Mouse (Mus musculus) kidney, embryonic 15.5 days (tissue): ENCODE data around the gene Igfals. TPM values are rescaled to one million over a fixed set of nuclear protein-coding genes. Genes with fewer than 3 reads are reported as not detected.

ENCODE experiments used
- ATAC-seq: fragments of 200-750 bp; cut with Nextera tagmentation; replicated peaks from 2 replicates; pipeline ENCODE4 v1.8.0; 2017; ENCODE audit warnings: moderate TSS enrichment; ENCODE audit not compliant: low FRiP score
- H3K27ac ChIP-seq: fragments of 300-500 bp; sonication (generic); 2 replicates; pipeline ENCODE4 v1.5.1; 2015; ENCODE audit warnings: mild to moderate bottlenecking, inconsistent platforms
- H3K27me3 ChIP-seq: fragments of 300-500 bp; sonication (generic); 2 replicates; pipeline ENCODE4 v1.6.1; 2015; ENCODE audit warnings: inconsistent platforms
- H3K36me3 ChIP-seq: fragments of 300-500 bp; sonication (generic); 2 replicates; pipeline ENCODE4 v1.6.1; 2015; ENCODE audit warnings: inconsistent platforms
- H3K4me1 ChIP-seq: fragments of 300-500 bp; sonication (generic); 2 replicates; pipeline ENCODE4 v1.6.1; 2015; ENCODE audit warnings: inconsistent platforms
- H3K4me2 ChIP-seq: fragments of 300-500 bp; sonication (generic); 2 replicates; pipeline ENCODE4 v1.6.1; 2015; ENCODE audit warnings: moderate library complexity, mild to moderate bottlenecking, inconsistent platforms
- H3K4me3 ChIP-seq: fragments of 300-500 bp; sonication (generic); replicated peaks from 2 replicates; pipeline ENCODE4 v1.5.1; 2015; ENCODE audit warnings: mild to moderate bottlenecking, inconsistent platforms
- H3K9ac ChIP-seq: fragments of 300-500 bp; sonication (generic); 2 replicates; pipeline ENCODE4 v1.6.1; 2015; ENCODE audit warnings: mild to moderate bottlenecking, inconsistent platforms
- H3K9me3 ChIP-seq: fragments of 300-500 bp; sonication (generic); replicated peaks from 2 replicates; pipeline ENCODE4 v1.6.1; 2016; ENCODE audit warnings: inconsistent platforms
- WGBS: fragments of 180-500 bp; shearing (Covaris S2); methylation state at CpG from one replicate; pipeline ENCODE4 v1.1.7; 2015; ENCODE audit warnings: mixed read lengths; 5-methylcytosine and 5-hydroxymethylcytosine counted together
- polyA plus RNA-seq: library from polyadenylated mRNA; unstranded; fragments of >200 nt; fragmentation: Nextera tagmentation; extraction: Ambion mirVana; gene quantifications from 2 replicates; pipeline ENCODE4 v1.2.1, GENCODE M21; 2015

Igfals gene
- polyA plus RNA-seq, 1 experiment from 2014 or later = 1.7 TPM

DNA sequence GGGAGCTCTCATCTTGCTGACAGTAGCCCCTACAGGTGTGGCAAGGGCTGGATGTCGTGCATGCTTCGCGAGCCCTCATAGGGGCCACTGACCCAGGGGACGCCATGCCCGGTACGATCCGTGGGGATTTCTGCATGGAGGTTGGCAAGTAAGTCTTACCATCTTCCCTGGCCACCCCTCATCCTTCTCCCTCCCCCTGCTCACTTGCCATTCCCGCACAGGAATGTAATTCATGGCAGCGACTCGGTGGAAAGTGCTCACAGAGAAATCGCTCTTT is 31.1 kb downstream of the Igfals start:
- Histone ChIP-seq H3K9me3 (no peaks in the 10 kb centered on the region), H3K4me3 (peak overlapping the region; percentile 77), H3K36me3 (peaks cover 67% of the 10 kb centered on the region), H3K4me1 (peaks cover 41% of the 10 kb centered on the region), H3K27me3 (no peaks in the 10 kb centered on the region), H3K9ac (peak overlapping the region; percentile 92), H3K4me2 (peak overlapping the region; percentile 97), H3K27ac (peak overlapping the region; percentile 91; the same call in 1 of the 2 replicates)
- 31% methylated on average over 11 of the region's 11 CpGs for WGBS
- ATAC-seq = no peak

DNA sequence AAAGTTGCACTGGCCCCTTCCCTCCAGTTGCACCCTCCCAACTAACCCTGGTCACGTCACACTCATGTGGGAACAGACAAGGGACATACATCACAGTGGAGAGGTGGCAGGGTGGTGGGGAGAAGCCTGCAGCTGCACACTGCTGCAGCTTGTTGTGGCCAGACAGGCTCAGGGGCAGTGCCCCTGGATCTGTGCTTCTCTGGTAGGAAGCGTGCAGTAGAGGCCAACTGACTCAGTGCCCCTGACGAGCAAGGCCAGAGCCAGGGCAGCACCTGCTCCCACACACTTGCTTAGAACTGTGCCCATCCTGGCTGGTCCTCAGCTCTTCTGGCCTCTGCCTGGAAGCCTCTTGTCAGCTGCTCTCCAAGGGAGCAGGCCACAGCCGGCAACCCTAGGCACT is 31.8 kb downstream of the Igfals start:
- 74% methylated on average over 4 of the region's 4 CpGs for WGBS
- H3K4me1 ChIP-seq = peaks cover 41% of the 10 kb centered on the region
- peaks cover 67% of the 10 kb centered on the region for H3K36me3 ChIP-seq
- H3K27me3 ChIP-seq = no peaks in the 10 kb centered on the region
- H3K9ac ChIP-seq = peak overlapping the region; percentile 92; the same call in 1 of the 2 replicates
- H3K9me3 ChIP-seq = no peaks in the 10 kb centered on the region
- H3K4me2 ChIP-seq = peak overlapping the region; percentile 97; the same call in 1 of the 2 replicates
- no peak for ATAC-seq
- peak overlapping the region; percentile 77 for H3K4me3 ChIP-seq
- no peak overlapping the region for H3K27ac ChIP-seq

DNA sequence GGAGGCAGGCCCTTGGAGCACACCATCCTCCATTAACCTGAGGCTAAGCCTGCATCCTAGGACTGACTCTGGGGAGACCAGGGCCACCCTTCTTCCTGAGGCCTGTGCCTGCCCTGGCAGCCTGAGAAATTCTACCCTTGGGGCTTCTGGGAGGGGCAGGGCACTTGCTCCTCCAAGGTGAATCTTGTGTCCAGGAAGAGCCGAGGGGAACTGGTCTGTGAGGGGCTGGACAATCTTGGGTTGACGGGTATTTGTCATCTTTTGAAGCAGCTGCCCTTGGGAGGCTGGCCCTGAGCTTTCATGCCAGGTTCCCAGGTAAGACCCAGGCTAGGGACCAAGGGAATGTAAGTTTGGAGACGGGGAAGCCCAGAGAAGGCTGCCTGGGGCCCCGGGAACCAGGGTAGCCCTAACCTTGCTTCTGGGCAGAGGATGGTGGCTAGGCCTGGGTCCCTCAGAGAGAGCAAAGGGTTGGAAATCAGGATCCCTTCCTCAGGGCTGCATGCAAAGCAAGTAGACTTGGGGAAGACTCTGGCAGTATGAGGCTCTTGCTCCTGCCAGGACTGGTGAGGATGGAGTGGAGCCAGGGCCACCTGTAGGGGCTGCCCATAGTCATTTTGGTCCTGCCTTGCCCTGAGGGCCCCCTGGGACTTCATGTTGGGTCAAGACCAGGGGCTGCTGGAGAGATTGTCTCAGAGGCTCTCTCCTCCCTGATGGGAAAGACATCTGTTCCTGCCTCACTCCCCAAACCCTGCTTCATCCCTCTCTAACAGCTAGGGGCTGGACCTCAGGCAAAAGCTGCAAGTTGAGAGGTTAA is 32.5 kb downstream of the Igfals start:
- Histone ChIP-seq H3K27ac (no peak overlapping the region), H3K27me3 (no peaks in the 10 kb centered on the region), H3K4me1 (peaks cover 41% of the 10 kb centered on the region), H3K4me3 (peak overlapping the region; percentile 77; the same call in 1 of the 2 replicates), H3K36me3 (peaks cover 67% of the 10 kb centered on the region), H3K9me3 (no peaks in the 10 kb centered on the region), H3K9ac (0 out of 2 replicates have a peak overlapping the region, but pooled peaks have one; percentile 92), H3K4me2 (0 out of 2 replicates have a peak overlapping the region, but pooled peaks have one; percentile 97)
- ATAC-seq = no peak
- 80% methylated on average over 4 of the region's 4 CpGs for WGBS

DNA sequence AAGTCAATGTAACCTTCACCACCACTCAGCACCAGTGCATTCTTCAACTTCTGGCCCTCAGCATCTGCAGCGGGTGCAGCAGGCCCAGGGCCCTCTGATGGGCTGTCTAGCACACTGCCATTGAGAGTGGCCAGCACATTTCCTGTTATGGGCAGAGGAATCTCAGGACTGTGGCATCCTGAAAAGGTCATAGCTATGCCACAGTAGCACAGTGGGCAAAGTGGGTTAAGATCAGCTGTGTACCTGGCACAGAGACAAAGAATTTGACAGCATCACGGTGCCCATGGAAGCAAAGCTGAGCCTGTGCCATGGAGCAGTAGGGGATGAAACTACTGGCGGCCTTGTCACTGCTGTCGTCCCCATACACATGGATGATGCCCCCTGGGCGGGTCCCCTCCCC is 33.4 kb downstream of the Igfals start:
- 82% methylated on average over 5 of the region's 5 CpGs for whole genome bisulfite sequencing
- H3K4me2 ChIP-seq = no peak overlapping the region

DNA sequence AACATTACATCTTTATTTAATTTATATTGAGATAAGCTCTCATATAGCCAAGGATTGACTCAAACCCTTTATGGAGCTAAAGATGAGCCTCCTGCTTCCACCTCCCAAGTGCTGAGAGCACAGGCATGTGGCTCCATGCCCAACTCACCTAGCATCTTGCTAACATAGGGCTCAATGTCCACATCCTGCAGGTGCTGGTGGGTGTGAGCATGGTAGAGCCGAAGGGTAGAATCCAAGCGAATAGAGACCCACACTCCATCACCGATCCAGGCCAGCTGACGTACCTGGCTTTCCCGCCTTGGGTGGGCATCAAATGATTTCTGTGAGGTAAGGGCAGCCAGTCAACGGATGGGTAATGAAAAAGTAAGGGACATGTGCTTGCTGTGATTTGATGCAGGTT is 34.2 kb downstream of the Igfals start:
- Histone ChIP-seq H3K27ac (no peak overlapping the region), H3K36me3 (peaks cover 77% of the 10 kb centered on the region), H3K4me3 (no peak overlapping the region), H3K9me3 (no peaks in the 10 kb centered on the region), H3K27me3 (no peaks in the 10 kb centered on the region), H3K4me2 (no peak overlapping the region), H3K4me1 (peaks cover 29% of the 10 kb centered on the region), H3K9ac (no peak overlapping the region)
- WGBS = 94% methylated on average over 6 of the region's 6 CpGs
- no peak for ATAC-seq

More for the DNA sequence above, 33.4 kb downstream of the Igfals start:
- Histone ChIP-seq H3K4me3 (no peak overlapping the region), H3K4me1 (peaks cover 32% of the 10 kb centered on the region), H3K27ac (no peak overlapping the region), H3K9me3 (no peaks in the 10 kb centered on the region), H3K27me3 (no peaks in the 10 kb centered on the region), H3K9ac (no peak overlapping the region), H3K36me3 (peaks cover 68% of the 10 kb centered on the region)
- no peak for ATAC-seq

DNA sequence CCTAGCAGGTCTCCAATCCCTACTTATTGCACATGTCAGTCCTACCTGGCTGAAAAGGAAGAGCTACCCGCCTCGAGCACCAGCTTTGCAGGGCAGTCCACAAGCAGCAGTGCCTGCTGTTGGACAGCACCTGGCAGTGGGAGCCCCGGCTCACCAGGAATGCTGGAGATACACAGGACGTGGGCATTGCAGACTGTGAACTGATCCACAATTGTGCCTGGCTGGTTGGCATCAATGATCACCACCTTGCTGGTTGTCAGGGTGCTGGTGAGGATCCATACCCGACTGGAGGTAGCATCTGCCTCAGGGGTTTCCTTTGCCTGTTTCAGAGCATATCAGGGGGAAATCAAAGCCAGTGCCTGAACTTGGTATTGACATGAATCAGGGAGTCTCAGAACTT is 36.3 kb downstream of the Igfals start:
- H3K4me3 ChIP-seq = no peak overlapping the region
- H3K4me1 ChIP-seq = peaks cover 12% of the 10 kb centered on the region
- H3K9me3 ChIP-seq = no peaks in the 10 kb centered on the region
- no peak overlapping the region for H3K4me2 ChIP-seq
- no peak overlapping the region for H3K9ac ChIP-seq
- WGBS = 91% methylated on average over 5 of the region's 5 CpGs
- H3K36me3 ChIP-seq = peaks cover 98% of the 10 kb centered on the region
- H3K27ac ChIP-seq = no peak overlapping the region
- ATAC-seq = no peak
- H3K27me3 ChIP-seq = no peaks in the 10 kb centered on the region

DNA sequence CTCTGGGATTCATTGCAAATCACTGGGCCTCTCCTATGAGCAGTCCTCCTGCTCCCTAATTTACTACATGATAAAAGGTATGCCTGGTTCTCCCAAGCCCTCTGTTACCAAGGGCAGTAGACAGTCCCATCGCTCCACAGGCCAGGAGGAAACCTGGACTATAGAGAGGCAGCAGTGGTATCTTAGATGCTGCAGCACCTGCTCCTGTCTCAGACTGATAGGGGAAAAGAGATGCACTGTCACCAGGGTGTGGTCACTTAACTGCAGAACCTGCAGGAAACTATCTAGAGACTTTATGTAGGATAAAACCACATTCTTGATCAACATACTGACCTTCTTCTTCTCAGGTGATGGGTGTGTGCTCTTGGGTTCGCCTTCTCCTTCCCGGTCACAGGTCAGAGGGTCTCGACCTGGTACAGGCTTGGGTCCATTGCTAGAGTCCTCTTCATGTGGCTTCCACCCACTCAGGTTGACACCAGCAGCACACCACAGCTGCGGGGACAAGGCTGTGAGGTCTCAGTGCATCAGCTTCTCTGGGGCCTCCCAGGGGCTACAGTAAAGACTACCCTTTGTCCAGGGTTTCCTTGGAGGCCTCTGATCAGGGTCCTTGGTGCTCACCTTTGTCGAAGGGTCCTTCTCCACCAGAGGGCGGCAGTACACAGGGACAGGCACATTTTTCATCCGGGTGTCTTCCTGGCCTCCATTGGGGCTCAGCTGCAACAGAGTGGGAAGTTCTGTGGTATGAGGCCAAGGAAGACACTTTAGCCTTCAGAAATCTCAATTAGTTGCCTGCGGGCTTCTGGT is 37.1 kb downstream of the Igfals start:
- ATAC-seq = no peak; the same call in 1 of the 2 replicates
- no peak overlapping the region for H3K4me3 ChIP-seq
- no peaks in the 10 kb centered on the region for H3K27me3 ChIP-seq
- H3K4me1 ChIP-seq = peaks cover 4% of the 10 kb centered on the region
- no peak overlapping the region for H3K27ac ChIP-seq
- H3K9me3 ChIP-seq = no peaks in the 10 kb centered on the region
- peaks cover 100% of the 10 kb centered on the region for H3K36me3 ChIP-seq
- H3K4me2 ChIP-seq = no peak overlapping the region
- H3K9ac ChIP-seq = no peak overlapping the region
- WGBS = 68% methylated on average over 9 of the region's 9 CpGs

DNA sequence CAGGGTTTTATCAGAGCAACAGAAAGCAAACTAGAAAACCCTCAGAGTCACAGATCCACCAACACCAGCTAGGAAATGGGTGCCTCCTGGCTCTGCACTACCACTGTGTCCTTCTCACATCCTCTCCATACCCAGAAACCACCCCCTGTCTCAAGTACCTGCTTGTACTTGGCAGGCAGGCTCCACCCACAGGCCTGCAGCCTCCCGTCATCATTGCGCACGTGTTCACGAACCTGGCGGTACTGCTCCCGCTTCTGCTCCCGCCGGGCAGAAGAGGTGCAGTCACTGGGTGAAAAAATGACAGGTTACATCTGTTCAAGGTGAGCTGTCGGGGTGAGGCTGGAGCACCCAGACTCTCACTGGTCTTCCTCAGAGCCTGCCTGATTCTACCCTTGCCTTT is 38.0 kb downstream of the Igfals start:
- Histone ChIP-seq H3K9me3 (no peaks in the 10 kb centered on the region), H3K4me2 (no peak overlapping the region), H3K27ac (no peak overlapping the region), H3K36me3 (peaks cover 100% of the 10 kb centered on the region), H3K9ac (no peak overlapping the region), H3K4me1 (no peaks in the 10 kb centered on the region), H3K27me3 (no peaks in the 10 kb centered on the region), H3K4me3 (no peak overlapping the region)
- ATAC-seq = no peak
- WGBS = 89% methylated on average over 9 of the region's 9 CpGs

DNA sequence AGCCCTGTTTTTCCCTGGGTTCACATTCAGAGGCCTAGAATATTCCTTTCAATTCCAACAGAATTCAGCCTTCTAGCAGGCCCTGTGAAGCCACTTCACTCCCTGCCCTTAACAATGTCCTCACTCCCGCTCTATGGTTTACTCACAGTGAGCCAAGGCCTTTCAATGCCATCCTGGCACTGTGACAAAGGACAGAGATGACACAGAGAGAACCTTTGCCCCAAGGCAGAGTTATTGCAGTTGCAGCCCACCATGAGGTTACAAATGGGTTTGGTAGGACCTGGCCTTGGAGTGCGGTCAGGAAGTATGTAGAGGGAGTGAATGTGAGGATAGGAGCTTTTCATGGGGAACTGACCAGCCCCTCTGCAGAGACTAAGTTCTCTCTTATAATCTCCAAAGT is 41.8 kb downstream of the Igfals start:
- WGBS = 94% methylated on average over 2 of the region's 2 CpGs
- no peak for ATAC-seq
- H3K9ac ChIP-seq = no peak overlapping the region
- no peaks in the 10 kb centered on the region for H3K4me1 ChIP-seq
- H3K4me3 ChIP-seq = no peak overlapping the region
- H3K9me3 ChIP-seq = no peaks in the 10 kb centered on the region
- no peak overlapping the region for H3K4me2 ChIP-seq
- H3K27me3 ChIP-seq = no peaks in the 10 kb centered on the region
- H3K36me3 ChIP-seq = peaks cover 100% of the 10 kb centered on the region
- no peak overlapping the region for H3K27ac ChIP-seq

DNA sequence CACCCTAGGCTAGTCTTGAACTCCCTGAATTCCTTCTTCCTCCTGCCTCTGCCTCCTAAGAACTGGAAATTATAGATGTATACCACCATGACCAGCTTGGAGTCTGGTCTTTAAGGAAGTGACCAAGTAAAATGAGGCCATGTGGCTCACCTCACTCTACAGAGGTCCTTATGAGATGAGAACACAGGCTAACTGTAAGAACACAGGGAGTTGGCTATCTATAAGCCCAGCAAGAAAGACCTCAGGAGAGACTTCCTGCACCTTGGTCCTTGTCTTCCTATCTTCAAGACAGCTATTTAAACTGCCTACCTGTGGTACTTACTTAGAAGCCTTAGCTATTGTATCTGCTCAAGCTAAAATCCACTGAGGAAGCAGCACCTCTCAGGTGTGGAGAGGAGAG is 48.2 kb downstream of the Igfals start:
- no peaks in the 10 kb centered on the region for H3K4me1 ChIP-seq
- ATAC-seq = no peak
- H3K27ac ChIP-seq = no peak overlapping the region
- no peaks in the 10 kb centered on the region for H3K9me3 ChIP-seq
- no peak overlapping the region for H3K4me2 ChIP-seq
- H3K4me3 ChIP-seq = no peak overlapping the region
- H3K9ac ChIP-seq = no peak overlapping the region
- no peaks in the 10 kb centered on the region for H3K27me3 ChIP-seq
- peaks cover 99% of the 10 kb centered on the region for H3K36me3 ChIP-seq

DNA sequence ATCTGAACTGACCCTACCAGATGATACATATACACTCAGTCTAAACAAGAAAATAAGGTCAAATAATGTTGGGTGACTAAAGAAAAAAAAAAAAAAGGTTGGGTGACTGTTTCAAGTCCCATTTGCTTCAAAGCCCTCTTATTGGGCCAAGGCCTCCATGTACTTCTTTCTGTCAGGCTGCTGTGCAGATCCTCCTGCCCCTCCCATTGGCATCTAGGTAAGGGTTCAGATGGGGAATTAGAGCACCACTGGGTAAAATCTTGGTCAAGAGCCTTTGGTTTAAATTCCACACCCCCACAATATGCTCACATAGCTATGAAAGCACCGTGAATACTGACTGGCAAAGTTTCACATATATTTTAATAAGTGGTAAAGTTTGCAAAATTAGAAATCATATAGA is 57.4 kb downstream of the Igfals start:
- Histone ChIP-seq H3K4me2 (no peak overlapping the region), H3K27me3 (no peaks in the 10 kb centered on the region), H3K27ac (no peak overlapping the region), H3K4me3 (no peak overlapping the region), H3K4me1 (no peaks in the 10 kb centered on the region), H3K9ac (no peak overlapping the region), H3K9me3 (no peaks in the 10 kb centered on the region), H3K36me3 (peaks cover 96% of the 10 kb centered on the region)
- 95% methylated on average over 1 of the region's 1 CpGs for WGBS
- ATAC-seq = no peak

DNA sequence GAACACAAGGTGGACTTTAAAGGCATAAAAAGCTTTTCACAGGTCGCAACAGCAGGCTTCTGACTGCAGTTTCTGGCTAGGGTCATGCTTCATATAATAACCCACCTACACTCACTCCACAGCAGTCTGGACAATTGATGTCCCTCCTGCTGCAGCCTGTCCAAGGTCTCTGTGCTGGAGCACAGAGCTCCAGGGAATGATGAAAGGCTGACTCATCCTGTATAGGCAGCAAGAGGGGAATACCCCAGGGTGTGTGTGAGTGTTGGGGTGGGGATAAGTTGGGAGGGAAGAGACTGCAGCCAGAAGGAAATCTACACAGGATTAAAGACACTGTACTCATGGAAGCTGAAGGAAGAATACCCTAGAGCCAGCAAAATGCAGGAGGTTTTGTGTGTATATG is 63.7 kb downstream of the Igfals start:
- Histone ChIP-seq H3K4me1 (0 out of 2 replicates have a peak, but pooled peaks cover 4% of the 10 kb centered on the region), H3K4me2 (no peak overlapping the region), H3K4me3 (no peak overlapping the region), H3K9ac (no peak overlapping the region), H3K27me3 (no peaks in the 10 kb centered on the region), H3K27ac (no peak overlapping the region), H3K9me3 (no peaks in the 10 kb centered on the region), H3K36me3 (peaks cover 57% of the 10 kb centered on the region)
- ATAC-seq = no peak
- 71% methylated on average over 1 of the region's 1 CpGs for WGBS
